Mouse (Mus musculus) cerebellum, adult 9-10 months (tissue): ENCODE data around the gene Banf2.

Source experiments
- DNase-seq: peaks from one replicate; pipeline ENCODE4 v3.0.0; 2022

Gene Banf2

GRCm38 (mm10) chr2:144032664-144033063 is at the start of gene Banf2:
Gene Banf2, plus strand, starts transcription at chr2:144033059.
- DNase-seq: no peak

DNA sequence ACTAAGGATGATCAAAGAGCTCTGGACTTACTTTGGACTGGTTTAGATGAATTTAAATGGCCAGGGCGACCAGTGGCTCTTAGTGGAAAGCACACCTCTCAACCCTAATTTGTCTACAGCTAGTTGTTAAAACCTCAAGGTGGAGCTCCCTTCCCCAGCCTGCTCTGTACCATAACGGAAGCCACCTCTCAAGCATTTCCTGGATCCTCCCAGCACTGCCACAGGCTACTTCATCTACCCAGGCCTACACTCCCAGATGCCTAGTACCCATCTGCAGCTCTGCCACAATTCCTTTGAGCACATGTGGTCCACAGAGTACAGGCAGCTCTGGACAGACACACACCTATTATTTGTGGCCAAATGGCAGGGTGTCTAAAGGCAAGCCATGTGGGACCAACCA is 49.4 kb upstream of the Banf2 start:
- DNase-seq: no peak

- peak; percentile 46 for DNase-seq
Measured at GRCm38 (mm10) chr2:143987485-143987884, 45.4 kb upstream of the Banf2 start.

DNA sequence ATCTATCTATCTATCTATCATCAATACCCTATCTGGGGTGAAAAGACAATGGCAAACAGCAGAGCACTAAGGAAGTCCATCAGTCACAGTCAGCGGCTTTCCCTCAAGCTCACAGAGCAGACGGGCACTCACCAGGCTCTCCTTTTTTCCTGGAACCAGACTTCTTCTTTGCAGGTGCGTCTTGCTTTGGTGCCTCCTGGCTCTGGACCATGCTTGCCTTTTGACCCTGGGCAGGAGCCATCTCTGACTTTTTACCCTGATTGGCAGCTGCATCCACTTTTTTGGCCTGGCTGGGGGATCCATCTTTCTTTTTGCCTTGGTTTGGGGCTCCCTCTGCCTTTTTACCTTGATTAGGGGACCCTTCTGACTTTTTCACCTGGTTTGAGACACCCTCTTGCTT is 44.8 kb upstream of the Banf2 start:
- DNase-seq: no peak

GRCm38 (mm10) chr2:143990997-143991396 is 41.9 kb upstream of the Banf2 start:
- DNase-seq: no peak

GRCm38 (mm10) chr2:143991964-143992672 is 40.7 kb upstream of the Banf2 start:
- DNase-seq: no peak

DNA sequence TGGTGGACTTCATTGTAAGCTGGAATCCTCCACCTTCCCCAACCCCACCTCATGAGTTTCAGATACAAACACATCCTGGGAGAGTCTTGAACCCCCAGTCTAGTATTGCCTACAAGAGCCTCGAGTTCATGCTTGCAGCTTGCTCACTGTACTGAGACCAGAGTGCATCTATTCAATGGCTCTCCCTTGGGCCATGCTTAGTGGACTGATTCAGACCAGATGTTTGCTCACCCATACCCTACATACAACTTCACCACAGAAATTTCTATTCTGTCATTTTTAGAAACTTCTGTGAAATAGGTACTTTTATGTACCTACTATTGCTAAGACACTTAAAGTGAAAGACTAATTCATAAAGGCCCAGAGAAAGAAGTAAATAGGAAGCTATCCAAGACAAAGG is 39.9 kb upstream of the Banf2 start:
- no peak for DNase-seq

DNA sequence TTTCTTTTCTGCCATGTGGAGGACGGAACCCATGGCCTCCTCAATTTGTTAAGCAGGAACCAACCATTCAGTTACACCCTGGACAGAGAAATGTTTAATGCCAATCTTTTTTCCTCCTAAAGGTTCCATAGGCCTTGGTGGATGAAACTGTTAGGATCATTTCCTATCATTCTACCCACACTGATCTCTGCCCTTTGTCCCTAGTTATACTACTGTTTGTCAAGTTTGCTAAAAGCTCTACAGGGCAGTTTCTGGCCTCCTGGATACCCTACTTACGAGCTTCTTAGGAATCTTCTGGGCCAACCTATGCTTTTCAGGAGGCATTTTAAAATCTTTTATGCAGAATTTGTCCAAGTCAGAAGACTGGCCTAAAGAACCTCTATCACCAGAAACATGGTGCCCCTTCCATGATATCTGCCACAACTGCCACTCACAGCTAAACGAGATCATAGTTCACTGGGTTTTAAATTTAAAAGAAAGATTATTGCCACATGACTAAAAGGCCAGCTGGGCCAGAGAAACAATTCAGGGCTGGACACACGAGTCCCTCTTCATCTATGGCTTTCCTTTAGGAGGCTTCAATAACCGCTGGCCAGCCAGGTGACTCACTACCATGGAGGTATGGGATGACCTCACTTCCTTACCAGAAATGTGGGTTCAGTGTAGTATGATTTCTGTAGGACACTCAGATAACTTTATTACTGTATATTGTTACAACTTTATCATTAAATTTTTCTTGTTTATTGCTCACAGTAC is 30.5 kb upstream of the Banf2 start:
- no peak for DNase-seq

DNA sequence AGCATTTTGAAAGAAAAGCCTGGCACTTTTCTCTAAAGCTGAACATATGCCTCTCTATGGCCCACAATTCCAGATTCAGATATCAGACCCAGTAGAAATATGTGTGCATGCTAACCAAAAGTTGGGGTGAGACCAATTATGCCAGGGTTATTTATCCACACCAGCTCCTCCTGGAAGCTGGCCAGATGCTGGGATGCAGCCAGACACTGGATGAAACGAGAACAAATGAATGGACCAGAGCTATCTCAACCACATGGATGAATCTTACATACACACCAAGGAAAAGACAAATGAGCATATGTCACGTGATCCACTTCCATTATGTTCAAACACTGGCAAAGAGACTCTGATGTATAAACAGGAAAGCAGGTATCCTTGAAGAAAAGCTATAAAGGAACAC is 29.3 kb upstream of the Banf2 start:
- peak; percentile 44 for DNase-seq

- no peak for DNase-seq
Measured at GRCm38 (mm10) chr2:144005166-144005955, 27.5 kb upstream of the Banf2 start.

DNA sequence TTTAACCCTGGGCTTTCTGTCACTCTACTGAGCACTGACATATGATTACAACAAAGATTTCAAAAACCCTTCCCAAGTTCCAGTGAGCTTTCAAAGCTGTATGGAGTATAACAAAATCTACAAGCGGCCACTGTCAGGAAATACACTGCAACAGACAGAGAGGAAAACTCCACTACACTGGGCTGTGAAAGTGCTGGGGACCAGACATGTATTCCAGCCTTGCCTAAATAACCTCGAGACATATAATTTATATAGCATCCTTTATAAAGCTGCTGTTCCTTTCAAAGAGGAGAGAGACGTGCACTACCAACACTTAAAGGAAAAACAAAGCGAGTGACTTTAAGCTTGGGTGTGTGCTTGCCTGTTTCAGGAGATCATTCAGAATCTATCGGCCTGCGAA is 26.2 kb upstream of the Banf2 start:
- no peak for DNase-seq

GRCm38 (mm10) chr2:144007211-144007610 is 25.6 kb upstream of the Banf2 start:
- no peak for DNase-seq

DNA sequence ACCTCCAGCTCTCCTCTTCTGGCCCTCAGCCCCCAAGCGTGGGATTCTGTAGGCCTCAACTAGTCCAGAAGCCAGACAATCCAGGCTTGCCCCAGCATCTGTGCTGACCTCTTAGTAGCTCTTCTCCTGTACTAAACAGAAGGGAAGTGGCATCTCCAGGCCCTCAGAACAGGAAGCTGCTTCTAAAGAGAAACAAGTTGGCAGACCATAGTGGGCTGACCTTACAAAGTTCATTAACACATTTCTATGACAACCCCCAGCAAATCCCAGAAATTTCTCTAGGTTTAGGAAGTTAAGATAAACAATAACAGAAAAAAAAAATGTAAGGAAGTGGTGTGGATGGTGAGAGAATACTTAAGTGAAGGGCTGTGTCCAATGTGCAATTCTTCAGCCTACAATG is 23.8 kb upstream of the Banf2 start:
- no peak for DNase-seq

DNA sequence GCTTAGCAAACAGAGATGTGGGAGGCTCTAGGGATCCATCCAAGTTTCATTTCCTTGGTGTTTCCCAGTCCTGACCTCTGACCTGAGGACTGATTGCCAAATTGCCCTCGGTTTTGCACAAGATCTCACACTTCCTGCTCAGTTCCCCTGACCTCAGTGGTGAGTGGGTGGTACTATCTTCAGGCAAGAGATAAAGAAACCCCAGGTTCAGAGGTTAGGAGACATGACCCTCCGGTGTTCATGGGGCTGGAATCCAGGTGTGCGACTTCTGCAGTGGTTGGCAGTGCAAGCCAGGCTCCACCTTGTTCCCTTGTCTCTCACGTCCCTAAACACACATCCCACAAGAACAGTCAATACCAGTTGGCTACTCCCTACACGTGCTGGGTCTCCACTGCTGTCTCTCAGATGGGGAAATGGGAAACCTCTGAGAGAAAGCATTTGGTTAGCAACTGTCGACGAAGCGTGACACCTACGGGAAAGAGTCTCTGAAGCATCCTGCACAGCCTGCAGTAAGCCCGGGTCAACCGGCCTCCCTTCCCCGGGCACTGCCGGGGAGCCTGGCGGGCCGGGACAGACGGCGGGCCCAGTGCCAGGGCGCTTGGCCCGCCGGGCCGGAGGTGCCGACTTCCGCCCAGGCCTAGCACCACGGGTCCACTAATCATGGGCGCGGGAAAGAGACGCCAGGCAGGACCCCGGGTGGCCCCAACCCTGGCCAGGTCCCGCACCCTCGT is 23.1 kb upstream of the Banf2 start:
- peak; percentile 39 for DNase-seq

DNA sequence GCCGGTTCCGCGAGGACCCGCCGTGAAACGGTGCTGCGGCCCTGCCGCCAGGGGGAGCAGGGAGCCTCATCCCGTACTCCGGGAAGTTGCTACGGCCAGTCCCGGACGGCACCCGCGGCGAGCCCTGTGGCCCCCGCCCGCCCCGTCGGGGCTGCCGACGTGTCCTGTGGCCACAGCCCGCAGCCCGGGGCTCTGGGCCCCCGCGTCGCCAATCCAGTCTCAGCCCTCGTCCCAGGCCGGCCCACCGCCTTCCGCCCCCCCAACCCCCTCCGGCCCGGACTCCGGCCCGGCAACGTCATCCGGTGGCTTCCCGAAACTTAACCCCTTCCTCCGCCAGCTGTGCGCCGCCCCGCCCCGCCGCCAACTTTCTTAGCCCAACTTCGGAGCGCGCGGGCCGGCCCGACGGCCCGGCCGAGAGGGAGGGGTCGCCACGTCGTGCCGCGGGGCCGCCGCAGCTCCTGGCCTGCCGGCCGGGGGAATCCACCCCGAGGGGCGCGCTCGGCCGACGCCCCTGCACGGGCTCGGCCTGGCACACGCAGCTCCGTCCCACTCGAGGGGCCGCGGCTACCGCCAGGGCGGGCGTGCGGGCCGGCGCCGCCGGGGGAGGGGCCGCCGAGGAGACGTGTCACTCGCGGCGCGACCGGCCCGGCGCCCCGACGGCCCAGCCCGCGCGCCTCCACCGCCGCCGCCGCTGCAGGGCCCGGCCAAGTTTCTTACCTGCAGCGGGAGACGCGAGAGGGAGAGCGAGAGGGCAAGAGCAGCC is 22.4 kb upstream of the Banf2 start:
- peak; percentile 70 for DNase-seq

- peak; percentile 99 for DNase-seq
Measured at GRCm38 (mm10) chr2:144011080-144011551, 21.7 kb upstream of the Banf2 start, which contains the start of gene Rrbp1. Gene Rrbp1, minus strand, starts transcription at chr2:144011263.

DNA sequence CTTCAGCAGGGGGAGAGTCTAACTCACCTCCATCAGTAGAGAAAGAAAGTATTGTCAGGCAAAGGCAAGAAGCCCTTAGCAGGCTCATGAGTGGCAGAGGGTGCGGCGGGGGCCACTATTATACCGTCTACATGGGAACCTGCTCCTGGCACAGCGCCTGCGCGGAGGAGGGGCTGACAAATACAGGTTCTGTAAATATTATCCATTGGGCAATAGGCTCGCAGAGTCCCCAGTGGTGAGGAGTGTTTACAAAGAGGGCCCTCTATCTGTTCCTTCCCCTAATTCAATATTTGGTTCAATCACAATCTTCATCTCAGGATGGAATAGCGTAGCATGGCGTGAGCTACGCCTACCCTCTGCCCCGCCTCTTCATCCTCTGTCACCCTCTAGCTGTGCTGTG is 18.8 kb upstream of the Banf2 start:
- DNase-seq: no peak

- DNase-seq: no peak
Measured at GRCm38 (mm10) chr2:144014481-144014880, 18.4 kb upstream of the Banf2 start.

DNA sequence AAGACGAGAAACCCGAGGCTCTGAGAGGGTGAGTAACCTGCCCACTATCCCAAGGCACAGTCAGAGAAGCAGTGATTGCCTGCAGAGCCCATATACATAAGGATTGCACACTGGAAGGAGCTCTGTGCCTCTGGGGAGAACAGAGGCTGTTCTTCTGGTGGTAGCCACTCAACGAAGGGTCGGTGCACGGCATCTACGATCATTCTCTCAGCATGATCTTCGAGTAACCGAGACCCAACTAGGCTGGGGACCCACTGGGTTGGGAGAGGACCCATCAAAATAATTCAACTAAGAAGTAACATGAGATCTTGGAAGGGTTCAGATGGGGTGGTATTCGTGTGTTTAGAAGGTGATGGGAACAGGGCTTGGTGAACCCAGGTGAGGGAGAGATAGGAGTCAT is 17.0 kb upstream of the Banf2 start:
- no peak for DNase-seq

DNA sequence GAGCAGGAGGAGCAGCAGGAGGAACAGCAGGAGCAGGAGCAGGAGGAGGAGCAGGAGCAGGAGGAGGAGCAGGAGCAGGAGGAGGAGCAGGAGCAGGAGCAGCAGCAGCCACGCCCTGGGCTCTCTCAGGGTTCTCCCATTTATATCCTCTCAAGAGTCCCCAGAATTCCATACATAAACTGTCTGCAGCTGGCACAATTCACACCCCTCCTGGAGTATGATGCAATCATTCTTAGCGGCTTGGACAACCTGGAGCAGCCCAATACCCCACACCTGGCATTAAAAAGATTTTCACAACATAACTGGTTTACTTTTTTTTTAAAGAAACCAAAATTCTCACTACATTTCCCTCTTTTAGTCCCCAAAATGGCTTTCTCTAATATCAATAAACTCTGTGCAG is 12.9 kb upstream of the Banf2 start:
- no peak for DNase-seq

DNA sequence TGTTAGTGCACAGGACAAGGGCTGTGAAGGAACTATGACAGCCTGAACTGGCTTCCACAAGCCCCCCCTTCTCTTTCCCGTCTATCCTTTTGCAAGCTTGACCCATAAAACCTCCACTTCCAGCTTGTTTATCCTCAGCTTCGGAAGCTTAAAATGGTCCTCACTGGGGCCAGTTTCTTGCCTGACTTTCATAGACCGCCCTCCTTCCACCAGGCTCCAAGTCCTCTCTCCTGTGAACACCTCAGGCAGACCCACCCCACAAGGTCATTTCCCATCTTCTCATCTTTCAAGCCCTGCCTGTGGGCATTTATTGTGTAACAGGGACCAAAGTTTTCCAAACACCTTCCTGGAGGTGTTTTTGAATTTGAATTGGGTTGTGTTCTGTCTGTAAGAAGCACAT is 10.4 kb upstream of the Banf2 start:
- DNase-seq: no peak

DNA sequence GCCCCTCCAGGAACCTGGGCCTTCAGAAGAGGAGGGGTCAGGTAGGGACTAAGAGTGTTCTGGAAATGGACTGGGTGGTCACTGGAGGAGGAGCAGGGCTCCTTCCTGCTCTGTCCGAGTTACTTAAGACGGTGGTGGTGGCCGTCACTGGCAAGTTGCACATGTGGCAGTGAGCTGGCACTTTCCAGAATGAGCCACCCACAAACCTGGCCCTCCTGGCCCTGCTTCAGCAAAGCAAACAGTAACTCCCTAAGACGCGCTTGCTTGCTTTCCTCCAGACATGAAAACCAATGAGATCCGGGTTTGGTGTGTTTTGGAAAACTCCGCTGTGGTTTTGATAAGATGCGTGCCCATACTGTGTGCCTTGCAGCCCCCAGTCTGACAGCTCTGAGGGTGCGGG is 7.5 kb upstream of the Banf2 start:
- DNase-seq: no peak
